Mouse (Mus musculus) embryonic facial prominence, embryonic 14.5 days (tissue): ENCODE measurements around the gene Atp6v1a. TPM values are rescaled to one million over a fixed set of nuclear protein-coding genes. Genes with fewer than 3 reads are reported as not detected.

Source experiments
- ATAC-seq: fragments of 200-750 bp; cut with Nextera tagmentation; 2 replicates; pipeline ENCODE4 v1.8.0; 2017; ENCODE audit warnings: low read depth, moderate number of reproducible peaks, moderate TSS enrichment
- DNase-seq: peaks from one replicate; pipeline ENCODE4 v3.0.0-alpha.2; 2015; ENCODE audit warnings: low spot score
- H3K27ac ChIP-seq: fragments of 300-500 bp; sonication (generic); replicated peaks from 2 replicates; pipeline ENCODE4 v1.5.1; 2014; ENCODE audit warnings: low read depth, mild to moderate bottlenecking, low read length, moderate library complexity
- H3K27me3 ChIP-seq: fragments of 300-500 bp; sonication (generic); replicated peaks from 2 replicates; pipeline ENCODE4 v1.6.1; 2014; ENCODE audit warnings: low read length; ENCODE audit not compliant: control insufficient read depth, insufficient read depth
- H3K36me3 ChIP-seq: fragments of 300-500 bp; sonication (generic); 2 replicates; pipeline ENCODE4 v1.6.1; 2014; ENCODE audit warnings: low read length, mixed read lengths; ENCODE audit not compliant: control insufficient read depth, insufficient read depth
- H3K4me1 ChIP-seq: fragments of 300-500 bp; sonication (generic); 2 replicates; pipeline ENCODE4 v1.6.1; 2014; ENCODE audit warnings: antibody characterized with exemption, low read length; ENCODE audit not compliant: control insufficient read depth, insufficient read depth
- H3K4me2 ChIP-seq: fragments of 300-500 bp; sonication (generic); 2 replicates; pipeline ENCODE4 v1.6.1; 2014; ENCODE audit warnings: low read depth, mild to moderate bottlenecking, low read length, moderate library complexity, mixed read lengths
- H3K4me3 ChIP-seq: fragments of 300-500 bp; sonication (generic); 2 replicates; pipeline ENCODE4 v1.5.1; 2014; ENCODE audit warnings: low read depth, mild to moderate bottlenecking, low read length
- H3K9ac ChIP-seq: fragments of 300-500 bp; sonication (generic); 2 replicates; pipeline ENCODE4 v1.6.1; 2014; ENCODE audit warnings: low read depth, mild to moderate bottlenecking, low read length, moderate library complexity, mixed read lengths
- H3K9me3 ChIP-seq: fragments of 300-500 bp; sonication (generic); 2 replicates; pipeline ENCODE4 v1.6.1; 2016; ENCODE audit warnings: low read length; ENCODE audit not compliant: control insufficient read depth
- WGBS: fragments of 180-500 bp; shearing (Covaris S2); extraction: QIAGEN DNeasy Blood & Tissue Kit; methylation state at CpG from one replicate; pipeline ENCODE4 v1.1.7; 2014; 5-methylcytosine and 5-hydroxymethylcytosine counted together
- polyA plus RNA-seq: library from polyadenylated mRNA; unstranded; fragments of >200 nt; fragmentation: Nextera tagmentation; extraction: Ambion mirVana; gene quantifications from 2 replicates; pipeline ENCODE4 v1.2.1, GENCODE M21; 2014

Atp6v1a gene
- polyA plus RNA-seq, 1 experiment from 2014 or later: 76.2 TPM

DNA sequence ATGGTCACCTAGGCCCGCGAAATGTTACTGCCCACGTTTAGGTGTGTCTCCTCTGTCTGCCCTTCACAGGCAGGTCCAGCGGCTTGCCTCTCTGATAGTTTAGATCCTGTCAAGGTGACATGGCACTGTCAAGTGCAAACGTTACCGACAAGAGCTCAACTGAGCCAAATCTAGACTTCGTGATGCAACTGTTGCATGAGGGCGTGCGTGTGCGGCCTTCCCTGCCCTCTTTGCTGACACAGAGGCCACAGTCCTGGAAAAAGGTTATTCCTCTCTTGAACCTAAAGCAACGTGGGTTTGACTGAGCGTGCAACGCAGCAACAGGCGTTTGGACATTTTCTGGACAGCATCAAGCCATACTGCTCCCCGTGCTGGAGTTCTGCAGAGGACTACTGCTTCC lies 78.2 kb downstream of the Atp6v1a start:
- no peaks in the 10 kb centered on the region for H3K9me3 ChIP-seq
- H3K4me1 ChIP-seq: no peaks in the 10 kb centered on the region
- no peak overlapping the region; the same call in 1 of the 2 replicates for H3K9ac ChIP-seq
- H3K27ac ChIP-seq: no peak overlapping the region
- WGBS: 91% methylated on average over 15 of the region's 15 CpGs
- H3K36me3 ChIP-seq: no peaks in the 10 kb centered on the region
- H3K27me3 ChIP-seq: no peaks in the 10 kb centered on the region
- ATAC-seq (no peak), DNase-seq (no peak)
- no peak overlapping the region for H3K4me3 ChIP-seq
- no peak overlapping the region for H3K4me2 ChIP-seq

DNA sequence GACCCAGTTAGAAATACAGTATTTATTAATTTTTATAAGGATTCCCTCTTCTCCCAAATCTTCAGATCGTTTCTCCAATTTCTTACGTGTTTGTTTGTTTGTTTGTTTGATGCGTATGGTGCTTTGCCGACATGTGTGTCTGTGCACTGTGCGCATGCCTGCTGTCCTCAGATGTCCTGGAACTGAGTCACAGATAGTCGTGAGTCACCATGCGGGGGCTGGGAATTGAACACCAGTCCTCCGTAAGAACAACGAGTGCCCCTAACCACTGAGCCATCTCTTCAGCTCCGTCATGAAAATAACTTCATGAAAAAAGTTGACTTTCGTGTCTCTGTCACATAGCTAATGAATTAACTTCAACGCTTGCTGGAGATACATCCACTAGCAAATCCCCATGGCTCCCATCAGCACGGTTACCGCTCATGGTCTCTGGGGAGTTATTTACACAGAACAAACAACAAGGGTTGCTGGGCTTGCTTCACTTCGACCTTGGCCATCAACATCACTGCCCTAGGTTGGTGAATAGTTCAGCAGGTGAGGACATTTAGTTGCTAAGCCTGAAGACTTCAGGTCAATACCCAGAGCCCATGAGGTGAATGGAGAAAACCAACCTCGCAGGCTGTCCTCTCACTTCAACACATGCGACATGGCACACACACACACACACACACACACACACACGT lies 78.8 kb downstream of the Atp6v1a start:
- Histone ChIP-seq H3K4me3 (no peak overlapping the region), H3K4me2 (no peak overlapping the region), H3K36me3 (no peaks in the 10 kb centered on the region), H3K9me3 (no peaks in the 10 kb centered on the region), H3K9ac (no peak overlapping the region), H3K27ac (no peak overlapping the region), H3K27me3 (no peaks in the 10 kb centered on the region), H3K4me1 (no peaks in the 10 kb centered on the region)
- whole genome bisulfite sequencing: 91% methylated on average over 18 of the region's 18 CpGs
- DNase-seq (no peak), ATAC-seq (no peak)

DNA sequence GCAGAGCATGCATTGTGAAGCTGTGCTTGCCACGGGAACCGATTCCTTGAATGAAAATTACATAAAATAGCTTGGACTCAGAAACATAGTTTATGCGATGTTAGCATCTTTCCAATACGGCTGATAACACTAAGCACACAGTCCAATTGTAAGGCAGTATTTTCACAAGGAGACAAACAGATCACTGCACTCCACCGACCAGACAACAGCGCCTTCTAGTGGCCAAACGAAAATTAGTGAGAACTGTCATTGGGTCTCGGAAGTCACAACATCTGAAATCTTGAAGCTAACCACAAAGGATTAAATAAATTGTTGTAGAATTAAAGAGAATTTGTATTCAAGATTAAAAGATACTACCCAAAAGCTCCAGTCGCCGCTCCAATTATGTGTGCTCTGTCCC lies 80.8 kb downstream of the Atp6v1a start:
- DNase-seq (peak; percentile 76), ATAC-seq (0 out of 2 replicates have a peak, but pooled peaks have one; percentile 28)
- H3K27ac ChIP-seq: no peak overlapping the region
- H3K4me1 ChIP-seq: 0 out of 2 replicates have a peak, but pooled peaks cover 3% of the 10 kb centered on the region
- no peak overlapping the region for H3K4me2 ChIP-seq
- no peak overlapping the region for H3K4me3 ChIP-seq
- no peaks in the 10 kb centered on the region for H3K27me3 ChIP-seq
- H3K36me3 ChIP-seq: no peaks in the 10 kb centered on the region
- H3K9ac ChIP-seq: no peak overlapping the region
- no peaks in the 10 kb centered on the region for H3K9me3 ChIP-seq
- 22% methylated on average over 10 of the region's 10 CpGs for WGBS

DNA sequence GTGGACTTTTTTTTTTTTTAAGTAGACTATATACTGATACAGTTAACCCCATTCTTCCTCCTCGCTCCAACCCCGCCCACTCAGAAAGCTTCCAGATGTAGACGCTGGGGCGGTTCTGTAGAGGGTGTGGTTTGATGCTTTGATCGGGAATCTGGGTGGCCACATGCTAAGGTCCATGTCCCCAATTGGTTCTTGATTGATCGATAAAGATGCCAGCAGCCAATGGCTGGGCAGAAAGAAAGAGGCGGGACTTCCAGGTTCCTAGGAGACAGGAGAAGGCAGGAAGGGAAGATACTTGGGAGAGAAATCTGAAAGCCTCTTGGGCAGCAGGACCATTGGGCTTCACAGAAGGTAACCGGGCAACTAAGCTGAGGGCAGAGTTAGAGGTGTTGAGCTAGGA lies 83.7 kb downstream of the Atp6v1a start:
- no peak for ATAC-seq
- WGBS: 64% methylated on average over 8 of the region's 8 CpGs
- Histone ChIP-seq H3K9ac (no peak overlapping the region), H3K9me3 (no peaks in the 10 kb centered on the region), H3K4me1 (peaks cover 10% of the 10 kb centered on the region; the same call in 1 of the 2 replicates), H3K4me3 (no peak overlapping the region), H3K36me3 (no peaks in the 10 kb centered on the region), H3K27me3 (no peaks in the 10 kb centered on the region), H3K4me2 (no peak overlapping the region), H3K27ac (no peak overlapping the region)
- no peak for DNase-seq

DNA sequence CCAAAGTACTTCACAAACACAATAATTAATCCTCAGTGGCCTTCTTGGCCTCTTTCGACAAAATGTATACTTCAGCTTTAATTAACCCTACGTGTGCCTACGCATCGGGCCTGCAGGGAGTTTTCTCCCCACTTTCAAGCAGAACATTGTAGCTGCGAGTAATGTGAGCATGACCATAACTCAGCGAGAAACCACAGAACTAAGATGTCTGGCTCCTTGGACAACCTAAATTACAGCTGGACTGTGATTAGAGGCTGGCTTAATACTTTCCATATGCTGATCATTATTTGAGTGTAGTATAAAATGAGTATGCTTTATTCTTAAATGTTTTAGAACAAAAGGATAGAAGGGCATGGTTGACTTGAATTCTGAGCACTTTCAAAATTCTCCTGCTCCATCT lies 86.2 kb downstream of the Atp6v1a start:
- Histone ChIP-seq H3K4me3 (no peak overlapping the region), H3K27me3 (no peaks in the 10 kb centered on the region), H3K36me3 (no peaks in the 10 kb centered on the region), H3K4me1 (peaks cover 10% of the 10 kb centered on the region; the same call in 1 of the 2 replicates), H3K27ac (no peak overlapping the region), H3K9me3 (no peaks in the 10 kb centered on the region), H3K4me2 (no peak overlapping the region), H3K9ac (no peak overlapping the region)
- ATAC-seq (peak; percentile 61; the same call in 1 of the 2 replicates), DNase-seq (peak; percentile 79)
- 31% methylated on average over 6 of the region's 6 CpGs for WGBS

DNA sequence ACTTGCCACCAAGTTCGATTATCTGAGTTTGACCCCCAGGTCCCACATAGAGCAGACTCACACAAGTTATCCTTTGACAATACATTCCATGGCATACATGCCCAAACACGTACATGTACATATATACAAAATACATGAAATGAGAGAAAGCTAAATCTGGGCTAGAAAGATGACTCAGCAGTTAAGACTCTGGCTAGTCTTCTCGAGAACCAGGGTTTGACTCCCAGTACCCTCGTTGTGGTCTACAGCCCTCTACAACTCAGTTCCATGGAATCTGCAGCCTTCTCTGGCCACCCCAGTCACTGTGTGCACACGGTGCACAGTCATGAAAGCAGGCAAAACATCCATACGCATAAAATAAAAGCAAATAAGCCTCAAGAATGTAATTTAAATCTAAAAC lies 87.1 kb downstream of the Atp6v1a start:
- ATAC-seq: no peak
- WGBS: 58% methylated on average over 6 of the region's 6 CpGs

DNA sequence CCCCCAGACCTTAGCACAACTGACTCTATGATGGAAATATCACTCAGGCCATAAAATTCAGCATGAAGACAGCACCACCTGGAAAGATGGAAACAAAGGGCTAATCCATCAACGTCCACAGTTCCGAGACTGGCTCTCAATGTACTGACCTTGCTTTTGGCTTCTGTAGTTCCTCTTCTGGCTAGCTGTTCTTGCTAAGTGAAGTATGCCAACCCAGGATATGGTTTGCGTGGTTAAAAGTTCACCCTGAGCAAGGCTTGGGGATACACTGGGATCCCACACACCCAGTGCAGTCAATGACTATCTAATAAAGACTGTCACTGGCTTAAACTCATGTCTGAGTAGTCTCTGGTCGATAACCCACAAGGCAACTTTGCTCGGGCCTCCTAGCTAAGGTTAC lies 89.4 kb downstream of the Atp6v1a start:
- H3K4me1 ChIP-seq: peaks cover 10% of the 10 kb centered on the region; the same call in 1 of the 2 replicates
- WGBS: 83% methylated on average over 5 of the region's 5 CpGs
- no peak overlapping the region for H3K27ac ChIP-seq

More for the DNA sequence above, 87.1 kb downstream of the Atp6v1a start:
- H3K4me3 ChIP-seq: no peak overlapping the region
- no peak overlapping the region for H3K4me2 ChIP-seq
- peaks cover 10% of the 10 kb centered on the region; the same call in 1 of the 2 replicates for H3K4me1 ChIP-seq
- no peak overlapping the region for H3K9ac ChIP-seq
- no peaks in the 10 kb centered on the region for H3K36me3 ChIP-seq
- no peaks in the 10 kb centered on the region for H3K9me3 ChIP-seq
- no peaks in the 10 kb centered on the region for H3K27me3 ChIP-seq
- no peak overlapping the region for H3K27ac ChIP-seq
- no peak for DNase-seq

DNA sequence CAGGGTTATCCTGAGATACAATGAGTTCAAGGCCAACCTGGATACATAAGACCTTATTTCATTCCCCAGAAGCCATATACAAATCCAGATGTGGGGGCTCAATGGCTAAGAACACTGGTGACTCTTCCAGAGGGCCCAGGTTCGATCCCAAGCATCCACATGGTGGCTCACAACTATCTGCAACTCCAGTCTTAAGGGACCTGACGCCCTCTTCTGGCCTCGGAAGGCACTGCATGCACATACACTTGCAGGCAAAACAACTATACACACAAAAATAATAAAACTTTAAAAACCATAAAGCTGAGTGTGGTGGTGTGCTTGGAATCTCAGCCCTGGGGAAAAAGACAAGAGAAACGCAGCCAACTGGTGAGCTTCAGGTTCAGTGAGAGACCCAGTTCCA lies 100.4 kb downstream of the Atp6v1a start:
- Histone ChIP-seq H3K9me3 (no peaks in the 10 kb centered on the region), H3K4me1 (no peaks in the 10 kb centered on the region), H3K27ac (no peak overlapping the region), H3K4me3 (no peak overlapping the region), H3K4me2 (no peak overlapping the region), H3K9ac (no peak overlapping the region), H3K27me3 (no peaks in the 10 kb centered on the region), H3K36me3 (no peaks in the 10 kb centered on the region)
- DNase-seq (no peak), ATAC-seq (no peak)
- 83% methylated on average over 4 of the region's 4 CpGs for WGBS

More for the DNA sequence above, 89.4 kb downstream of the Atp6v1a start:
- Histone ChIP-seq H3K4me2 (no peak overlapping the region), H3K27me3 (no peaks in the 10 kb centered on the region), H3K9ac (no peak overlapping the region), H3K9me3 (no peaks in the 10 kb centered on the region), H3K36me3 (no peaks in the 10 kb centered on the region), H3K4me3 (no peak overlapping the region)
- DNase-seq (no peak), ATAC-seq (no peak)
